Mouse (Mus musculus) MEL (cell line): ENCODE measurements around the gene A630095N17Rik. TPM values are rescaled to one million over a fixed set of nuclear protein-coding genes. Genes with fewer than 3 reads are reported as not detected.
A peak's percentile ranks its signal among the peaks of the same experiment; 100 is the strongest.

ENCODE experiments used
- DNase-seq: peaks from one replicate; pipeline ENCODE4 v3.0.0; 2011; ENCODE audit warnings: low read depth, low spot score
- H3K27ac ChIP-seq: 2 replicates; pipeline ENCODE4 v1.5.1; 2012; ENCODE audit warnings: low read depth, mild to moderate bottlenecking, control low read depth, low read length, moderate library complexity; ENCODE audit not compliant: control insufficient read depth
- H3K27me3 ChIP-seq, 2 experiments: fragments of 150-350 bp in 1 of 2; sonication (generic) in 1 of 2; 2 replicates each; pipeline ENCODE4 v1.6.1; 2012; ENCODE audit warnings: low read length in 2 of 2, mild to moderate bottlenecking in 2 of 2, improper control_type of control experiment in 1 of 2, moderate library complexity in 1 of 2; ENCODE audit not compliant: insufficient read depth in 2 of 2, control insufficient read depth in 1 of 2
- H3K36me3 ChIP-seq, 2 experiments: 2 replicates each; pipeline ENCODE4 v1.6.1; 2012 to 2014; ENCODE audit warnings: low read length in 2 of 2, improper control_type of control experiment in 1 of 2, inconsistent platforms in 1 of 2, mild to moderate bottlenecking in 1 of 2; ENCODE audit not compliant: insufficient read depth in 2 of 2, control insufficient read depth in 1 of 2
- H3K4me1 ChIP-seq, 2 experiments: fragments of 150-350 bp in 1 of 2; sonication (generic) in 1 of 2; 2 replicates each; pipeline ENCODE4 v1.6.1; 2012; ENCODE audit warnings: low read length in 2 of 2, improper control_type of control experiment in 1 of 2, mild to moderate bottlenecking in 1 of 2; ENCODE audit not compliant: insufficient read depth in 2 of 2, control insufficient read depth in 1 of 2
- H3K4me3 ChIP-seq, 2 experiments: fragments of 150-350 bp in 1 of 2; sonication (generic) in 1 of 2; 2 replicates each; pipeline ENCODE4 v1.5.1; 2012; ENCODE audit warnings: low read depth in 2 of 2, low read length in 2 of 2, mild to moderate bottlenecking in 2 of 2, moderate library complexity in 2 of 2, control low read depth in 1 of 2, improper control_type of control experiment in 1 of 2; ENCODE audit not compliant: control insufficient read depth in 1 of 2, insufficient read depth in 1 of 2
- H3K79me2 ChIP-seq: 2 replicates; pipeline ENCODE4 v1.6.1; 2012; ENCODE audit warnings: mild to moderate bottlenecking, low read length, moderate library complexity; ENCODE audit not compliant: control insufficient read depth, poor library complexity, insufficient read depth
- H3K9ac ChIP-seq: 2 replicates; pipeline ENCODE4 v1.6.1; 2012; ENCODE audit warnings: low read depth, mild to moderate bottlenecking, control low read depth, low read length, moderate library complexity; ENCODE audit not compliant: control insufficient read depth, poor library complexity, severe bottlenecking
- H3K9me3 ChIP-seq: fragments of 150-350 bp; sonication (generic); replicated peaks from 2 replicates; pipeline ENCODE4 v1.6.1; 2012; ENCODE audit warnings: mild to moderate bottlenecking, low read length, improper control_type of control experiment, moderate library complexity; ENCODE audit not compliant: insufficient read depth
- BHLHE40 ChIP-seq: IDR thresholded peaks from 2 replicates; pipeline ENCODE4 v1.6.1; 2012; ENCODE audit warnings: low read depth, mild to moderate bottlenecking, inconsistent platforms, low read length, improper control_type of control experiment, borderline replicate concordance
- CHD2 ChIP-seq: IDR thresholded peaks from 2 replicates; pipeline ENCODE4 v1.6.1; 2011; ENCODE audit warnings: low read length, improper control_type of control experiment
- CTCF ChIP-seq, 3 experiments: IDR thresholded peaks in 2 of 3; conservative IDR thresholded peaks in 1 of 3; 2 replicates each; pipeline ENCODE4 v1.5.1; 2011 to 2012; ENCODE audit warnings: low read length in 3 of 3, low read depth in 2 of 3, mild to moderate bottlenecking in 2 of 3, improper control_type of control experiment in 1 of 3, inconsistent platforms in 1 of 3, mixed read lengths in 1 of 3, moderate library complexity in 1 of 3; ENCODE audit not compliant: control insufficient read depth in 1 of 3, insufficient read depth in 1 of 3, poor library complexity in 1 of 3, severe bottlenecking in 1 of 3
- E2F4 ChIP-seq: IDR thresholded peaks from 2 replicates; pipeline ENCODE4 v1.6.1; 2011; ENCODE audit warnings: low read depth, low read length, improper control_type of control experiment, borderline replicate concordance
- ELF1 ChIP-seq: IDR thresholded peaks from 2 replicates; pipeline ENCODE4 v1.6.1; 2014; ENCODE audit warnings: low read depth, mild to moderate bottlenecking, inconsistent platforms, low read length, improper control_type of control experiment, moderate library complexity
- EP300 ChIP-seq, 2 experiments: IDR thresholded peaks; 2 replicates each; pipeline ENCODE4 v1.6.1; 2011; ENCODE audit warnings: improper control_type of control experiment in 2 of 2, low read length in 2 of 2, low read depth in 1 of 2, mild to moderate bottlenecking in 1 of 2
- ETS1 ChIP-seq: IDR thresholded peaks from 2 replicates; pipeline ENCODE4 v1.6.1; 2012; ENCODE audit warnings: low read depth, mild to moderate bottlenecking, inconsistent platforms, low read length, improper control_type of control experiment, moderate library complexity
- GABPA ChIP-seq: IDR thresholded peaks from 2 replicates; pipeline ENCODE4 v1.6.1; 2012; ENCODE audit warnings: low read depth, mild to moderate bottlenecking, inconsistent platforms, low read length, improper control_type of control experiment, moderate library complexity
- JUND ChIP-seq: IDR thresholded peaks from 2 replicates; pipeline ENCODE4 v1.6.1; 2011; ENCODE audit warnings: low read depth, mild to moderate bottlenecking, improper control_type of control experiment, low read length
- KAT2A ChIP-seq: conservative IDR thresholded peaks from 2 replicates; pipeline ENCODE4 v1.6.1; 2012; ENCODE audit warnings: low read depth, low read length, improper control_type of control experiment, inconsistent platforms
- MAZ ChIP-seq: IDR thresholded peaks from 2 replicates; pipeline ENCODE4 v1.6.1; 2012; ENCODE audit warnings: low read depth, mild to moderate bottlenecking, inconsistent platforms, low read length, improper control_type of control experiment
- MXI1 ChIP-seq: IDR thresholded peaks from 2 replicates; pipeline ENCODE4 v1.6.1; 2011; ENCODE audit warnings: mild to moderate bottlenecking, low read depth, low read length, improper control_type of control experiment
- MYB ChIP-seq: IDR thresholded peaks from 2 replicates; pipeline ENCODE4 v1.6.1; 2011; ENCODE audit warnings: mild to moderate bottlenecking, low read depth, low read length, improper control_type of control experiment
- MYC ChIP-seq: IDR thresholded peaks from 2 replicates; pipeline ENCODE4 v1.6.1; 2011; ENCODE audit warnings: low read depth, mild to moderate bottlenecking, low read length, improper control_type of control experiment, moderate library complexity
- NELFE ChIP-seq: IDR thresholded peaks from 2 replicates; pipeline ENCODE4 v1.6.1; 2011; ENCODE audit warnings: low read depth, low read length, improper control_type of control experiment
- NRF1 ChIP-seq: IDR thresholded peaks from 2 replicates; pipeline ENCODE4 v1.6.1; 2014; ENCODE audit warnings: low read depth, mild to moderate bottlenecking, inconsistent platforms, low read length, improper control_type of control experiment, moderate library complexity; ENCODE audit not compliant: poor library complexity, insufficient read depth, severe bottlenecking
- POLR2AphosphoS2 ChIP-seq: IDR thresholded peaks from 2 replicates; pipeline ENCODE4 v1.6.1; 2011; ENCODE audit warnings: low read length, improper control_type of control experiment
- POLR2AphosphoS5 ChIP-seq: IDR thresholded peaks from 2 replicates; pipeline ENCODE4 v1.6.1; 2012; ENCODE audit warnings: low read depth, borderline replicate concordance, mild to moderate bottlenecking, inconsistent platforms, low read length, moderate library complexity, mixed read lengths
- RAD21 ChIP-seq: IDR thresholded peaks from 2 replicates; pipeline ENCODE4 v1.6.1; 2011; ENCODE audit warnings: mild to moderate bottlenecking, low read depth, low read length, improper control_type of control experiment
- RCOR1 ChIP-seq: IDR thresholded peaks from 2 replicates; pipeline ENCODE4 v1.6.1; 2012; ENCODE audit warnings: low read depth, mild to moderate bottlenecking, inconsistent platforms, low read length, improper control_type of control experiment
- SIN3A ChIP-seq: IDR thresholded peaks from 2 replicates; pipeline ENCODE4 v1.6.1; 2012; ENCODE audit warnings: low read length, improper control_type of control experiment, inconsistent platforms
- SMC3 ChIP-seq: IDR thresholded peaks from 2 replicates; pipeline ENCODE4 v1.6.1; 2011; ENCODE audit warnings: low read depth, low read length, improper control_type of control experiment
- UBTF ChIP-seq: IDR thresholded peaks from 2 replicates; pipeline ENCODE4 v1.6.1; 2012; ENCODE audit warnings: low read depth, mild to moderate bottlenecking, inconsistent platforms, low read length, improper control_type of control experiment, moderate library complexity, borderline replicate concordance; ENCODE audit not compliant: insufficient read depth
- USF2 ChIP-seq, 2 experiments: IDR thresholded peaks; 2 replicates each; pipeline ENCODE4 v1.6.1; 2011 to 2012; ENCODE audit warnings: improper control_type of control experiment in 2 of 2, low read length in 2 of 2, borderline replicate concordance in 1 of 2, inconsistent platforms in 1 of 2, low read depth in 1 of 2, mild to moderate bottlenecking in 1 of 2; ENCODE audit not compliant: insufficient read depth in 1 of 2
- ZC3H11A ChIP-seq: IDR thresholded peaks from 2 replicates; pipeline ENCODE4 v1.6.1; 2012; ENCODE audit warnings: low read depth, mild to moderate bottlenecking, inconsistent platforms, low read length, improper control_type of control experiment
- ZKSCAN1 ChIP-seq: IDR thresholded peaks from 2 replicates; pipeline ENCODE4 v1.6.1; 2012; ENCODE audit warnings: low read depth, mild to moderate bottlenecking, inconsistent platforms, low read length, improper control_type of control experiment, moderate library complexity
- ZMIZ1 ChIP-seq: IDR thresholded peaks from 2 replicates; pipeline ENCODE4 v1.6.1; 2012; ENCODE audit warnings: low read depth, mild to moderate bottlenecking, inconsistent platforms, low read length, improper control_type of control experiment, moderate library complexity
- ZNF384 ChIP-seq: IDR thresholded peaks from 2 replicates; pipeline ENCODE4 v1.6.1; 2012; ENCODE audit warnings: low read depth, mild to moderate bottlenecking, inconsistent platforms, low read length, improper control_type of control experiment
- polyA plus RNA-seq, 2 experiments: library from polyadenylated mRNA; stranded (reverse) in 1 of 2; unstranded in 1 of 2; fragments of >175 nt in 1 of 2; fragments of >200 nt in 1 of 2; gene quantifications; 2 replicates each; pipeline versions ENCODE4 v1.2.1 to v1.2.4; 2012; ENCODE audit warnings: low replicate concordance in 2 of 2, low read depth in 1 of 2; ENCODE audit not compliant: insufficient read length in 2 of 2, insufficient read depth in 1 of 2, missing spikeins in 1 of 2
- total RNA-seq: library from RNA; depleted of rRNA; stranded (reverse); fragments of 300-350 nt; gene quantifications from 2 replicates; pipeline ENCODE4 v1.2.3, GENCODE M21; 2012

The A630095N17Rik gene
- total and polyA plus RNA-seq, 3 experiments = 0.58 to 0.82 TPM; not detected in 1

GRCm38 (mm10) chr1:75181377-75181870 lies 50.5 kb downstream of the A630095N17Rik start:
- H3K36me3 ChIP-seq = peaks cover 0 to 11% of the 10 kb centered on the region in 2 experiments; a peak in 3 of 4 replicates
- H3K9ac ChIP-seq = no peak overlapping the region
- TF ChIP-seq BHLHE40 = no peak
- no peak for TF ChIP-seq POLR2AphosphoS2
- TF ChIP-seq ELF1 = no peak
- no peak for TF ChIP-seq MYB
- no peak for TF ChIP-seq CHD2
- TF ChIP-seq JUND = no peak
- TF ChIP-seq ZKSCAN1 = no peak
- TF ChIP-seq MYC = no peak
- no peak for TF ChIP-seq EP300 (IDR thresholded peaks at IDR 0.05; ENCODE audit: low read depth in 1 of 2, low read length in 2 of 2)
- TF ChIP-seq NRF1 = no peak
- no peak for TF ChIP-seq USF2 (IDR thresholded peaks at IDR 0.05; ENCODE audit: borderline replicate concordance in 1 of 2, insufficient read depth in 1 of 2, low read depth in 1 of 2, low read length in 2 of 2)
- no peak for TF ChIP-seq ZC3H11A
- TF ChIP-seq SMC3 = no peak
- no peak for TF ChIP-seq POLR2AphosphoS5
- TF ChIP-seq ZNF384 = no peak
- no peak for TF ChIP-seq NELFE
- TF ChIP-seq ZMIZ1 = no peak
- TF ChIP-seq MXI1 = no peak
- TF ChIP-seq RAD21 = no peak
- no peak for TF ChIP-seq MAZ
- TF ChIP-seq, all 39 proteins: peak for 0
- no peaks in the 10 kb centered on the region for H3K27me3 ChIP-seq
- H3K79me2 ChIP-seq = peaks cover 14% of the 10 kb centered on the region
- no peak overlapping the region for H3K27ac ChIP-seq
- DNase-seq = no peak
- no peaks in the 10 kb centered on the region for H3K9me3 ChIP-seq
- H3K4me3 ChIP-seq = no peak overlapping the region
- H3K4me1 ChIP-seq = peaks cover 2 to 10% of the 10 kb centered on the region in 2 experiments; a peak in 3 of 4 replicates

GRCm38 (mm10) chr1:75180741-75181140 lies 51.2 kb downstream of the A630095N17Rik start:
- no peak for DNase-seq
- TF ChIP-seq MYC (no peak), RCOR1 (no peak), JUND (no peak), SMC3 (no peak), GABPA (no peak), ZNF384 (no peak), CTCF (IDR thresholded peaks at IDR 0.05 in 2 of 3, conservative IDR thresholded peaks at IDR 0.05 in 1 of 3; ENCODE audit: control insufficient read depth in 1 of 3, insufficient read depth in 1 of 3, low read depth in 2 of 3, low read length in 3 of 3, poor library complexity in 1 of 3, severe bottlenecking in 1 of 3) (no peak), E2F4 (no peak), ZMIZ1 (no peak), RAD21 (no peak), UBTF (no peak), NELFE (no peak), MXI1 (no peak), ETS1 (no peak), CHD2 (no peak), KAT2A (no peak), ZKSCAN1 (no peak), BHLHE40 (no peak), SIN3A (no peak), ELF1 (no peak)
- Histone ChIP-seq H3K36me3 (peaks cover 0 to 11% of the 10 kb centered on the region in 2 experiments; a peak in 3 of 4 replicates), H3K9me3 (no peaks in the 10 kb centered on the region), H3K27ac (peak overlapping the region; percentile 73), H3K9ac (peak overlapping the region; percentile 67), H3K27me3 (no peaks in the 10 kb centered on the region), H3K4me3 (peak overlapping the region; percentile 27 to 31), H3K4me1 (peaks cover 2 to 10% of the 10 kb centered on the region in 2 experiments; a peak in 3 of 4 replicates), H3K79me2 (peaks cover 14% of the 10 kb centered on the region)
